Mouse (Mus musculus) ES-Bruce4 (cell line): ENCODE data around the gene Wdr90. TPM values are rescaled to one million over a fixed set of nuclear protein-coding genes. Genes with fewer than 3 reads are reported as not detected.
A peak's percentile ranks its signal among the peaks of the same experiment; 100 is the strongest.

Experiments
- H3K27ac ChIP-seq: 2 replicates; pipeline ENCODE4 v1.5.1; 2012; ENCODE audit warnings: low read length, inconsistent platforms; ENCODE audit not compliant: insufficient read depth
- H3K27me3 ChIP-seq: 2 replicates; pipeline ENCODE4 v1.6.1; 2012; ENCODE audit warnings: mild to moderate bottlenecking, low read length, inconsistent platforms; ENCODE audit not compliant: control insufficient read depth, poor library complexity, insufficient read depth, severe bottlenecking
- H3K36me3 ChIP-seq: 2 replicates; pipeline ENCODE4 v1.6.1; 2012; ENCODE audit warnings: inconsistent platforms, mild to moderate bottlenecking, low read length, moderate library complexity; ENCODE audit not compliant: control insufficient read depth, poor library complexity, insufficient read depth, severe bottlenecking
- H3K4me1 ChIP-seq: one replicate; pipeline ENCODE4 v1.8.1; 2011; ENCODE audit warnings: low read length; ENCODE audit not compliant: control insufficient read depth, insufficient read depth
- H3K4me3 ChIP-seq: 2 replicates; pipeline ENCODE4 v1.5.1; 2011; ENCODE audit warnings: low read depth, mild to moderate bottlenecking, low read length
- H3K9ac ChIP-seq: 2 replicates; pipeline ENCODE4 v1.6.1; 2012; ENCODE audit warnings: low read depth, mild to moderate bottlenecking, inconsistent platforms; ENCODE audit not compliant: poor library complexity, severe bottlenecking
- H3K9me3 ChIP-seq: replicated peaks from 2 replicates; pipeline ENCODE4 v1.6.1; 2012; ENCODE audit warnings: mild to moderate bottlenecking, low read length, inconsistent platforms; ENCODE audit not compliant: control insufficient read depth, poor library complexity, insufficient read depth, severe bottlenecking
- CTCF ChIP-seq: IDR thresholded peaks from one replicate; pipeline ENCODE4 v1.8.1; 2011; ENCODE audit warnings: low read depth, low read length
- EP300 ChIP-seq: IDR thresholded peaks from 2 replicates; pipeline ENCODE4 v1.6.1; 2011; ENCODE audit warnings: low read depth, low read length; ENCODE audit not compliant: insufficient read depth
- POLR2A ChIP-seq: IDR thresholded peaks from one replicate; pipeline ENCODE4 v1.8.1; 2011; ENCODE audit warnings: low read length; ENCODE audit not compliant: insufficient read depth
- polyA plus RNA-seq: library from polyadenylated mRNA; stranded (reverse); fragments of >200 nt; gene quantifications from 2 replicates; pipeline ENCODE4 v1.2.4, GENCODE M21; 2011; ENCODE audit warnings: low read depth; ENCODE audit not compliant: missing spikeins, insufficient read depth, insufficient read length

The Wdr90 gene
- polyA plus RNA-seq, result 10.5 and 11.6 TPM in 2 replicates

- no peaks in the 10 kb centered on the region for H3K27me3 ChIP-seq
- H3K36me3 ChIP-seq, result no peaks in the 10 kb centered on the region
- H3K9me3 ChIP-seq, result no peaks in the 10 kb centered on the region
- TF ChIP-seq POLR2A, result peak; percentile 33
- no peak for TF ChIP-seq CTCF
- 0 out of 2 replicates have a peak, but pooled peaks have one; percentile 60 for TF ChIP-seq EP300
- H3K4me3 ChIP-seq, result peak within 1 kb of the TSS; percentile 83
- H3K27ac ChIP-seq, result no peak within 1 kb of the TSS
- peaks cover 3% of the 10 kb centered on the region for H3K4me1 ChIP-seq
- H3K9ac ChIP-seq, result peak within 1 kb of the TSS; percentile 66
Observed at GRCm38 (mm10) chr17:25860832-25861703, at the start of gene Wdr90. Gene Wdr90, minus strand, starts transcription at chr17:25861501.

- Histone ChIP-seq H3K36me3 (no peaks in the 10 kb centered on the region), H3K4me3 (no peak overlapping the region), H3K27ac (no peak overlapping the region), H3K9me3 (no peaks in the 10 kb centered on the region), H3K27me3 (no peaks in the 10 kb centered on the region), H3K9ac (no peak overlapping the region), H3K4me1 (no peaks in the 10 kb centered on the region)
- TF ChIP-seq CTCF (no peak), EP300 (no peak), POLR2A (no peak)
Observed at GRCm38 (mm10) chr17:25907640-25908039, 46.3 kb upstream of the Wdr90 start.

- no peaks in the 10 kb centered on the region for H3K4me1 ChIP-seq
- no peak overlapping the region for H3K9ac ChIP-seq
- H3K27me3 ChIP-seq, result no peaks in the 10 kb centered on the region
- H3K4me3 ChIP-seq, result no peak overlapping the region
- no peaks in the 10 kb centered on the region for H3K36me3 ChIP-seq
- TF ChIP-seq EP300 (no peak), POLR2A (no peak), CTCF (no peak)
- H3K27ac ChIP-seq, result no peak overlapping the region
- no peaks in the 10 kb centered on the region for H3K9me3 ChIP-seq
Observed at GRCm38 (mm10) chr17:25903061-25903460, 41.8 kb upstream of the Wdr90 start.

- Histone ChIP-seq H3K27ac (no peak overlapping the region), H3K4me3 (no peak overlapping the region), H3K36me3 (no peaks in the 10 kb centered on the region), H3K9ac (no peak overlapping the region), H3K4me1 (no peaks in the 10 kb centered on the region), H3K9me3 (no peaks in the 10 kb centered on the region), H3K27me3 (no peaks in the 10 kb centered on the region)
- TF ChIP-seq POLR2A, result no peak
- no peak for TF ChIP-seq EP300
- TF ChIP-seq CTCF, result no peak
Observed at GRCm38 (mm10) chr17:25900193-25900592, 38.9 kb upstream of the Wdr90 start.

GRCm38 (mm10) chr17:25895891-25896290, 34.6 kb upstream of the Wdr90 start:
- H3K36me3 ChIP-seq, result no peaks in the 10 kb centered on the region
- peaks cover 1% of the 10 kb centered on the region for H3K4me1 ChIP-seq
- H3K27me3 ChIP-seq, result no peaks in the 10 kb centered on the region
- no peak for TF ChIP-seq EP300
- no peak for TF ChIP-seq POLR2A
- no peak for TF ChIP-seq CTCF
- H3K4me3 ChIP-seq, result no peak overlapping the region
- no peak overlapping the region for H3K27ac ChIP-seq
- no peaks in the 10 kb centered on the region for H3K9me3 ChIP-seq
- H3K9ac ChIP-seq, result no peak overlapping the region

- no peak overlapping the region for H3K9ac ChIP-seq
- no peak overlapping the region for H3K27ac ChIP-seq
- no peak for TF ChIP-seq EP300
- no peak for TF ChIP-seq CTCF
- TF ChIP-seq POLR2A, result no peak
Observed at GRCm38 (mm10) chr17:25895415-25895814, 34.1 kb upstream of the Wdr90 start.

More at GRCm38 (mm10) chr17:25895415-25895814, 34.1 kb upstream of the Wdr90 start:
- H3K36me3 ChIP-seq, result no peaks in the 10 kb centered on the region
- H3K9me3 ChIP-seq, result no peaks in the 10 kb centered on the region
- no peaks in the 10 kb centered on the region for H3K27me3 ChIP-seq
- H3K4me3 ChIP-seq, result no peak overlapping the region
- peaks cover 1% of the 10 kb centered on the region for H3K4me1 ChIP-seq
